Mouse (Mus musculus) embryonic facial prominence, embryonic 11.5 days (tissue): ENCODE data around the gene Mef2d. TPM values are rescaled to one million over a fixed set of nuclear protein-coding genes. Genes with fewer than 3 reads are reported as not detected.
A peak's percentile ranks its signal among the peaks of the same experiment; 100 is the strongest.

Experiments used
- ATAC-seq: fragments of 200-750 bp; cut with Nextera tagmentation; replicated peaks from 2 replicates; pipeline ENCODE4 v1.8.0; 2017; ENCODE audit warnings: low read depth; ENCODE audit not compliant: insufficient number of reproducible peaks, low FRiP score, low TSS enrichment
- DNase-seq: peaks from one replicate; pipeline ENCODE4 v3.0.0-alpha.2; 2015; ENCODE audit warnings: low spot score
- H3K27ac ChIP-seq: fragments of 300-500 bp; sonication (generic); replicated peaks from 2 replicates; pipeline ENCODE4 v1.5.1; 2014; ENCODE audit warnings: mild to moderate bottlenecking, low read depth, low read length, control low read depth
- H3K27me3 ChIP-seq: fragments of 300-500 bp; sonication (generic); 2 replicates; pipeline ENCODE4 v1.6.1; 2014; ENCODE audit warnings: mild to moderate bottlenecking, low read length, moderate library complexity, mixed read lengths; ENCODE audit not compliant: control insufficient read depth, insufficient read depth
- H3K36me3 ChIP-seq: fragments of 300-500 bp; sonication (generic); replicated peaks from 2 replicates; pipeline ENCODE4 v1.6.1; 2014; ENCODE audit warnings: low read depth, mild to moderate bottlenecking, low read length, moderate library complexity, mixed read lengths; ENCODE audit not compliant: control insufficient read depth, insufficient read depth
- H3K4me1 ChIP-seq: fragments of 300-500 bp; sonication (generic); 2 replicates; pipeline ENCODE4 v1.6.1; 2014; ENCODE audit warnings: low read length, mixed read lengths; ENCODE audit not compliant: control insufficient read depth, insufficient read depth
- H3K4me2 ChIP-seq: fragments of 300-500 bp; sonication (generic); 2 replicates; pipeline ENCODE4 v1.6.1; 2014; ENCODE audit warnings: low read depth, mild to moderate bottlenecking, control low read depth, low read length, moderate library complexity
- H3K4me3 ChIP-seq: fragments of 300-500 bp; sonication (generic); 2 replicates; pipeline ENCODE4 v1.5.1; 2014; ENCODE audit warnings: low read depth, low read length, control low read depth
- H3K9ac ChIP-seq: fragments of 300-500 bp; sonication (generic); replicated peaks from 2 replicates; pipeline ENCODE4 v1.6.1; 2014; ENCODE audit warnings: mild to moderate bottlenecking, control low read depth, low read length
- H3K9me3 ChIP-seq: fragments of 300-500 bp; sonication (generic); replicated peaks from 2 replicates; pipeline ENCODE4 v1.6.1; 2016; ENCODE audit warnings: mild to moderate bottlenecking, low read length, inconsistent platforms, mixed read lengths; ENCODE audit not compliant: control insufficient read depth
- WGBS: fragments of 180-500 bp; shearing (Covaris S2); extraction: QIAGEN DNeasy Blood & Tissue Kit; methylation state at CpG from one replicate; pipeline ENCODE4 v1.1.7; 2014; 5-methylcytosine and 5-hydroxymethylcytosine counted together
- polyA plus RNA-seq: library from polyadenylated mRNA; unstranded; fragments of >200 nt; fragmentation: Nextera tagmentation; extraction: Ambion mirVana; gene quantifications from 2 replicates; pipeline ENCODE4 v1.2.1, GENCODE M21; 2014

The Mef2d gene
- polyA plus RNA-seq, 1 experiment from 2014 or later, result 12.5 TPM

DNA sequence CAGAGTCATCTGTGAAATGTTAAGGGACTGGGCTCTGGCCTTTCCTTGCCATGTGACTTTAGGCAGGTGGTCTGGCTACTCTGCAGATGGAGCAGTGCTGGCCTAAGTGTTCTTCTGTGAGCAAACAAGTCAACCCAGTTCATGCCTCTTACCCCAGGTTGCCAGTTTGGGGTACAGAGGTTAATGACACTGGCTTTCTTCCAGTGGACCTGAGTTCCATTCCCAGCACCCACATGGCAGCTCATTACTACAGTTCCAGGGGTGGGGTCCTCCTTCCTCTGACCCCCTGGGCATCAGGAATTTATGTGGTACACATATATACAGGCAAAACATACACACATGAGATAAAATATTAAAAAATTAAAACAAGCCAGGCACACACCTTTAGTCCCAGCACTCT lies 14.6 kb downstream of the Mef2d start:
- no peak for DNase-seq
- Histone ChIP-seq H3K9me3 (no peaks in the 10 kb centered on the region), H3K9ac (no peak overlapping the region), H3K27ac (no peak overlapping the region), H3K4me3 (no peak overlapping the region), H3K4me2 (no peak overlapping the region), H3K36me3 (peaks cover 2% of the 10 kb centered on the region), H3K27me3 (no peaks in the 10 kb centered on the region), H3K4me1 (peaks cover 3% of the 10 kb centered on the region; the same call in 1 of the 2 replicates)
- no peak for ATAC-seq

GRCm38 (mm10) chr3:88157771-88158597 lies 15.8 kb downstream of the Mef2d start:
- WGBS, result 14% methylated on average over 23 of the region's 23 CpGs
- Histone ChIP-seq H3K4me2 (peak overlapping the region; percentile 10; the same call in 1 of the 2 replicates), H3K27me3 (no peaks in the 10 kb centered on the region), H3K9ac (0 out of 2 replicates have a peak overlapping the region, but pooled peaks have one; percentile 28), H3K9me3 (no peaks in the 10 kb centered on the region), H3K36me3 (peaks cover 6% of the 10 kb centered on the region), H3K4me1 (peaks cover 3% of the 10 kb centered on the region; the same call in 1 of the 2 replicates), H3K4me3 (no peak overlapping the region), H3K27ac (no peak overlapping the region)
- DNase-seq, result peak; percentile 84
- ATAC-seq, result peak; percentile 63; the same call in 1 of the 2 replicates

DNA sequence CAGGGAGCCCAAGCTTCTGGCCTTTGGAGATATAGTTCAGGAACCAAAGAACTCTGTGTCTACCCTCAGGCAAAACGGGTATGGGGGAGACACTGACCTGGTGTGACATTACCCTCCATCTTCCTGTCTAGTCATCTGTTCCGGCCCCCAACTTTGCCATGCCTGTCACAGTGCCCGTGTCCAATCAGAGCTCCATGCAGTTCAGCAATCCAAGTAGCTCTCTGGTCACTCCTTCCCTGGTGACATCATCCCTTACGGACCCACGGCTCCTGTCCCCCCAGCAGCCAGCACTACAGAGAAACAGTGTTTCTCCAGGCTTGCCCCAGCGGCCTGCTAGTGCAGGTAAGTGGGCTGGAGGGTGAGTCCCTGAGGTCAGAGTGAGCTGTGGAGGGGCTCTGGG lies 16.8 kb downstream of the Mef2d start:
- peaks cover 3% of the 10 kb centered on the region; the same call in 1 of the 2 replicates for H3K4me1 ChIP-seq
- H3K36me3 ChIP-seq, result peaks cover 6% of the 10 kb centered on the region
- H3K27me3 ChIP-seq, result no peaks in the 10 kb centered on the region
- DNase-seq (no peak), ATAC-seq (no peak)
- WGBS, result 74% methylated on average over 6 of the region's 6 CpGs
- H3K27ac ChIP-seq, result no peak overlapping the region
- H3K9ac ChIP-seq, result no peak overlapping the region
- H3K4me3 ChIP-seq, result no peak overlapping the region
- no peak overlapping the region for H3K4me2 ChIP-seq
- no peaks in the 10 kb centered on the region for H3K9me3 ChIP-seq

- Histone ChIP-seq H3K9me3 (no peaks in the 10 kb centered on the region), H3K4me2 (no peak overlapping the region), H3K27me3 (no peaks in the 10 kb centered on the region), H3K9ac (no peak overlapping the region), H3K4me3 (no peak overlapping the region), H3K4me1 (peaks cover 3% of the 10 kb centered on the region; the same call in 1 of the 2 replicates), H3K27ac (no peak overlapping the region), H3K36me3 (peaks cover 8% of the 10 kb centered on the region)
- 70% methylated on average over 6 of the region's 6 CpGs for WGBS
- DNase-seq, result no peak
- ATAC-seq, result no peak
These were observed 18.7 kb downstream of the Mef2d start for GRCm38 (mm10) chr3:88160856-88161255.

DNA sequence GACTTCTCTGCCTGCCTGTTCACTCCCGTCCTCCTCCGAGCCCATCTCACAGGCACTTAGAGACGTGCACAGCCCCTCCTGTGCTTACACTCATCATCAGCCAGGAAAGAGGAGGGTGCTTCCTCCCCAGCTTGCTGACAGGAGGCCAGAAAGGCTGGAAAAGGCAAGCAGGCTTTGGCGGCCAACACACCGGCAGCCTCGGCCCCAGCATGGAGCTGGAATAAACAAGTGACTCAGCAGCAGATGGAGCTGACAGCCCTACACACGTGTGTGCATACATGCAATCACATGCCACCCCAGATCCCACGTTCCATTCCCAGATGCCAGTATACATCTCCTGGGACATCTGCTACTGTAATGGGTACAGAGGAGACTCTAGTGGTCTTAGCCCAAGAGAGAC lies 20.1 kb downstream of the Mef2d start:
- H3K36me3 ChIP-seq, result peaks cover 8% of the 10 kb centered on the region

DNA sequence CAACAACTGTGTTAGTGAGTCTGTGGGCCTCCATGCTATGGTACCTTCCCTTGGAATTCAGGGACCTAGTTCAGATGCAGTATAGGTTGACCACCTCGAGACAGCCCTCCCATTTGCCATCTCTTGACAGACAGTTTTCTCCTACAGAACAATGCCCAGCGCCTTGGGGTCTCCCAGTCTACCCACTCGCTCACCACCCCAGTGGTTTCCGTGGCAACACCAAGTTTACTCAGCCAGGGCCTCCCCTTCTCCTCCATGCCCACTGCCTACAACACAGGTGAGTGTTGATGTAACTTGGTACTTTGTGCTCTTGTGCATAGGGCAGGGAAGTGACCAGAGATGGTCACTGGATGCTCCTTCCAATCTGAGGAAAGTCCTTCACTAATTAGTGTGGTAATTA lies 20.6 kb downstream of the Mef2d start:
- no peaks in the 10 kb centered on the region for H3K9me3 ChIP-seq
- H3K4me3 ChIP-seq, result no peak overlapping the region
- peaks cover 8% of the 10 kb centered on the region for H3K36me3 ChIP-seq
- no peak overlapping the region for H3K27ac ChIP-seq
- H3K27me3 ChIP-seq, result no peaks in the 10 kb centered on the region
- WGBS, result 83% methylated on average over 4 of the region's 4 CpGs
- H3K4me1 ChIP-seq, result no peaks in the 10 kb centered on the region
- H3K9ac ChIP-seq, result no peak overlapping the region
- no peak overlapping the region for H3K4me2 ChIP-seq
- no peak for DNase-seq
- no peak for ATAC-seq

More for the DNA sequence above, 20.1 kb downstream of the Mef2d start:
- WGBS, result 85% methylated on average over 8 of the region's 8 CpGs
- H3K4me2 ChIP-seq, result no peak overlapping the region
- no peaks in the 10 kb centered on the region for H3K27me3 ChIP-seq
- H3K9me3 ChIP-seq, result no peaks in the 10 kb centered on the region
- H3K27ac ChIP-seq, result no peak overlapping the region
- H3K9ac ChIP-seq, result no peak overlapping the region
- DNase-seq, result no peak
- peaks cover 3% of the 10 kb centered on the region; the same call in 1 of the 2 replicates for H3K4me1 ChIP-seq
- ATAC-seq, result no peak
- no peak overlapping the region for H3K4me3 ChIP-seq

GRCm38 (mm10) chr3:88163847-88164246 lies 21.7 kb downstream of the Mef2d start:
- no peak overlapping the region for H3K27ac ChIP-seq
- DNase-seq (no peak), ATAC-seq (no peak)
- H3K9ac ChIP-seq, result no peak overlapping the region
- H3K4me1 ChIP-seq, result no peaks in the 10 kb centered on the region
- no peaks in the 10 kb centered on the region for H3K27me3 ChIP-seq
- H3K4me2 ChIP-seq, result no peak overlapping the region
- H3K4me3 ChIP-seq, result no peak overlapping the region
- 87% methylated on average over 3 of the region's 3 CpGs for WGBS
- H3K36me3 ChIP-seq, result peaks cover 8% of the 10 kb centered on the region
- no peaks in the 10 kb centered on the region for H3K9me3 ChIP-seq

- DNase-seq (no peak), ATAC-seq (no peak)
- Histone ChIP-seq H3K4me3 (no peak overlapping the region), H3K4me1 (no peaks in the 10 kb centered on the region), H3K9me3 (no peaks in the 10 kb centered on the region), H3K27me3 (no peaks in the 10 kb centered on the region), H3K36me3 (peaks cover 8% of the 10 kb centered on the region), H3K27ac (no peak overlapping the region), H3K4me2 (no peak overlapping the region), H3K9ac (no peak overlapping the region)
- WGBS, result 79% methylated on average over 3 of the region's 3 CpGs
These were observed 22.1 kb downstream of the Mef2d start for GRCm38 (mm10) chr3:88164263-88164662.
